Mouse (Mus musculus) heart, adult 2 months (tissue): ENCODE measurements at regions not wholly inside any gene's neighbourhood (a gene's known extent, or its start where the extent isn't known, plus 50 kb on each side); places are given as distances from the start of the nearest gene placed in this dataset.

ENCODE experiments used
- DNase-seq, 2 experiments: peaks; one replicate each; pipeline ENCODE4 v3.0.0; 2021
- H3K27ac ChIP-seq: fragments of 200-600 bp; 2 replicates; pipeline ENCODE4 v1.8.1; 2022
- H3K27me3 ChIP-seq: fragments of 200-500 bp; 2 replicates; pipeline ENCODE4 v1.6.1; 2012; ENCODE audit warnings: mild to moderate bottlenecking, low read length, inconsistent platforms, mixed read lengths; ENCODE audit not compliant: control insufficient read depth, insufficient read depth
- H3K36me3 ChIP-seq: fragments of 200-500 bp; 2 replicates; pipeline ENCODE4 v1.6.1; 2012; ENCODE audit warnings: low read length, inconsistent platforms; ENCODE audit not compliant: control insufficient read depth, insufficient read depth
- H3K4me1 ChIP-seq: fragments of 200-500 bp; 2 replicates; pipeline ENCODE4 v1.6.1; 2011; ENCODE audit warnings: low read length; ENCODE audit not compliant: control insufficient read depth, insufficient read depth
- H3K4me3 ChIP-seq: fragments of 200-600 bp; 2 replicates; pipeline ENCODE4 v1.8.1; 2022
- H3K79me2 ChIP-seq: fragments of 200-500 bp; replicated peaks from 2 replicates; pipeline ENCODE4 v1.6.1; 2012; ENCODE audit warnings: mild to moderate bottlenecking, inconsistent platforms, low read length, moderate library complexity, mixed read lengths; ENCODE audit not compliant: control insufficient read depth, insufficient read depth
- H3K9ac ChIP-seq: fragments of 200-500 bp; 2 replicates; pipeline ENCODE4 v1.6.1; 2012; ENCODE audit warnings: low read depth, mild to moderate bottlenecking, control low read depth, inconsistent platforms, low read length, mixed read lengths
- CTCF ChIP-seq: fragments of 200-600 bp; IDR thresholded peaks from 2 replicates; pipeline ENCODE4 v1.8.1; 2022; ENCODE audit warnings: antibody characterized with exemption, mild to moderate bottlenecking, moderate library complexity
- EP300 ChIP-seq: fragments of 200-500 bp; IDR thresholded peaks from 2 replicates; pipeline ENCODE4 v1.6.1; 2011; ENCODE audit warnings: low read depth, low read length, control low read depth; ENCODE audit not compliant: insufficient read depth
- POLR2A ChIP-seq: fragments of 200-500 bp; IDR thresholded peaks from 2 replicates; pipeline ENCODE4 v1.6.1; 2011; ENCODE audit warnings: mild to moderate bottlenecking, low read depth, low read length, control low read depth; ENCODE audit not compliant: insufficient read depth
- WGBS: fragments of 180-500 bp; shearing (Covaris S2); methylation state at CpG from one replicate; pipeline ENCODE4 v1.1.7; 2018; 5-methylcytosine and 5-hydroxymethylcytosine counted together
- intact Hi-C: fragments of 180-260 bp; cut with DNase I; formaldehyde crosslinking; loops from one replicate; pipeline ENCODE4 v1.15.1; 2025

DNA sequence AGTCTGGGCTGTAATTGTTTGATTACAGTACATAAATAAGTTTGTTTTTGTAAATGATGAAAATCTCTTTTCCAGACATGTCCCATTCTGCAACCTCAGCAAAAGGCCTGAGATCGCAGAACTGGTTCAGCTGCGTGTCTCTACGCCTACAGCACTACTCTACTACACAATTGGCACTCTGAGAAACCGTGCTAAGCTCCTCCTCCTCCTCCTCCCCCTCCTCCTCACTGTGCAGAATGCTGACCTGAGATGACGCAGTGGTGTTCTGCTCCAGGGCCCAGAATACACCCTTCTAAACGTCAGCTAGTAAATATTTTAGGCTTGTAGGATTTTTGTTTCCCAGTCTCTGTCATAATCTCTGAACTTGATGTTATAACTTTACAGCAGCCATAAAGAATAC, 724.2 kb downstream of the Ntrk3 start:
- TF ChIP-seq POLR2A (no peak), EP300 (no peak), CTCF (no peak)
- H3K4me1 ChIP-seq: no peaks in the 10 kb centered on the region

DNA sequence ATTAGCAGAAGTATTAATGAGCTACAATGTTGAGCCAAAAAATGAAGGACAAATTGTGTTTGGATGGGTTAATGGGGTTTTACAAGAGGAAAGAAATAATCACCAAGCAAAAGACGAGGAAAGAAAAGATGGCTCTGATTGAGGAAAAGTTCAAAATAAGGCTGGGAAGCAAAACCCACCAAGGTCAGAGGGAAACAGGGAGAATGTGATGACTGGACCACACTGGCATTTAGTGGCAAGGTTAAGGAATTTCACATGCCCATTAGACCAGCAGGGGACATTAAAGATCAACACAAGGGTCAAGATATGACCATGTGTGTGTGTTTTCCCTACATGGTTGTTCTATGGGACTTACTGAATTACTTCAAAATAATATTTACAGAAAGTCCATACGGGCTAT, 734.7 kb downstream of the Ntrk3 start:
- no peak overlapping the region for H3K4me3 ChIP-seq
- 64% methylated on average over 2 of the region's 2 CpGs for WGBS
- H3K27ac ChIP-seq: no peak overlapping the region
- intact Hi-C loops: no loop called here
- no peaks in the 10 kb centered on the region for H3K79me2 ChIP-seq
- H3K27me3 ChIP-seq: no peaks in the 10 kb centered on the region
- no peak for TF ChIP-seq EP300
- no peak for TF ChIP-seq CTCF
- TF ChIP-seq POLR2A: no peak
- H3K4me1 ChIP-seq: no peaks in the 10 kb centered on the region
- no peak for DNase-seq
- H3K9ac ChIP-seq: no peak overlapping the region
- no peaks in the 10 kb centered on the region for H3K36me3 ChIP-seq

More for the DNA sequence above, 724.2 kb downstream of the Ntrk3 start:
- H3K27me3 ChIP-seq: no peaks in the 10 kb centered on the region
- no peak overlapping the region for H3K9ac ChIP-seq
- H3K27ac ChIP-seq: no peak overlapping the region
- no peaks in the 10 kb centered on the region for H3K79me2 ChIP-seq
- H3K4me3 ChIP-seq: no peak overlapping the region
- no peaks in the 10 kb centered on the region for H3K36me3 ChIP-seq
- 49% methylated on average over 6 of the region's 6 CpGs for WGBS
- intact Hi-C loops: no loop called here
- no peak for DNase-seq

GRCm38 (mm10) chr7:77993840-77994239, 744.0 kb downstream of the Ntrk3 start:
- Histone ChIP-seq H3K27me3 (no peaks in the 10 kb centered on the region), H3K79me2 (no peaks in the 10 kb centered on the region), H3K9ac (no peak overlapping the region), H3K4me3 (no peak overlapping the region), H3K27ac (no peak overlapping the region), H3K36me3 (no peaks in the 10 kb centered on the region), H3K4me1 (no peaks in the 10 kb centered on the region)
- intact Hi-C loops: no loop called here
- no peak for DNase-seq
- TF ChIP-seq POLR2A: no peak
- TF ChIP-seq EP300: no peak
- no peak for TF ChIP-seq CTCF
- 72% methylated on average over 2 of the region's 2 CpGs for WGBS

DNA sequence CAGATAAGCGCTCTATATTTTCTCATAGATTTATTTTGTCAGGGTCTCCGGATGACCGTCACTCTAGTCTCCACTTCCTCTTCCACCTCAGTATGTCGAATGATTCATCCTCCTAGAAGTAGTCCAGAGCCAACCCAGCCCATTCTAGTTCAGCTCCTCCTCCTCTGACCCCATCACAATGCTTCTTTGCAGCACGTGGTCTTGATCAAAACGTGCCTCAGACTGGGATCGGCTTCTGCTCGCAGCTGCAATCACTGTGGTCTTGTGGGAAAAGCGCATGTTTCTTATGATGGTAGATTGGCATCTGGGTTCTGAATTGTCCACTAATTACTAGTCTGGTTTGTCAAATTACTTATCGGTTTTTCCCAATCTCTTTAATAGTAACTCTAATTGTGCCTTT, 747.7 kb downstream of the Ntrk3 start:
- no peak overlapping the region for H3K9ac ChIP-seq
- H3K4me3 ChIP-seq: no peak overlapping the region
- TF ChIP-seq EP300: no peak
- no peak for TF ChIP-seq POLR2A
- no peak for TF ChIP-seq CTCF
- intact Hi-C loops: no loop called here
- H3K79me2 ChIP-seq: no peaks in the 10 kb centered on the region
- no peaks in the 10 kb centered on the region for H3K4me1 ChIP-seq
- DNase-seq: no peak
- H3K27ac ChIP-seq: no peak overlapping the region
- WGBS: 62% methylated on average over 10 of the region's 10 CpGs
- no peaks in the 10 kb centered on the region for H3K36me3 ChIP-seq
- no peaks in the 10 kb centered on the region for H3K27me3 ChIP-seq

- Histone ChIP-seq H3K36me3 (no peaks in the 10 kb centered on the region), H3K9ac (no peak overlapping the region), H3K4me3 (no peak overlapping the region), H3K4me1 (no peaks in the 10 kb centered on the region), H3K79me2 (no peaks in the 10 kb centered on the region), H3K27ac (no peak overlapping the region), H3K27me3 (no peaks in the 10 kb centered on the region)
- DNase-seq: no peak
- TF ChIP-seq POLR2A (no peak), CTCF (no peak), EP300 (no peak)
- intact Hi-C loops: no loop called here
- 37% methylated on average over 5 of the region's 5 CpGs for WGBS
These were observed 749.6 kb downstream of the Ntrk3 start for GRCm38 (mm10) chr7:77988177-77988576.

GRCm38 (mm10) chr7:77966658-77967057, 771.2 kb downstream of the Ntrk3 start:
- WGBS: 75% methylated on average over 2 of the region's 2 CpGs
- DNase-seq: no peak
- TF ChIP-seq EP300: no peak
- no peak for TF ChIP-seq CTCF
- no peak for TF ChIP-seq POLR2A

GRCm38 (mm10) chr7:77933366-77933765, 804.4 kb downstream of the Ntrk3 start:
- H3K4me1 ChIP-seq: no peaks in the 10 kb centered on the region
- intact Hi-C loops: no loop called here

More at GRCm38 (mm10) chr7:77966658-77967057, 771.2 kb downstream of the Ntrk3 start:
- no peak overlapping the region for H3K9ac ChIP-seq
- no peaks in the 10 kb centered on the region for H3K27me3 ChIP-seq
- H3K36me3 ChIP-seq: no peaks in the 10 kb centered on the region
- H3K79me2 ChIP-seq: no peaks in the 10 kb centered on the region
- intact Hi-C loops: no loop called here
- no peak overlapping the region for H3K4me3 ChIP-seq
- H3K27ac ChIP-seq: no peak overlapping the region
- H3K4me1 ChIP-seq: no peaks in the 10 kb centered on the region

More at GRCm38 (mm10) chr7:77933366-77933765, 804.4 kb downstream of the Ntrk3 start:
- no peak overlapping the region for H3K4me3 ChIP-seq
- no peak for TF ChIP-seq CTCF
- no peak for TF ChIP-seq EP300
- TF ChIP-seq POLR2A: no peak
- H3K27me3 ChIP-seq: no peaks in the 10 kb centered on the region
- no peak overlapping the region for H3K9ac ChIP-seq
- H3K36me3 ChIP-seq: no peaks in the 10 kb centered on the region
- DNase-seq: no peak
- H3K79me2 ChIP-seq: no peaks in the 10 kb centered on the region
- no peak overlapping the region for H3K27ac ChIP-seq
- 24% methylated on average over 2 of the region's 2 CpGs for WGBS
